Mouse (Mus musculus) spleen, postnatal 4 days (tissue): ENCODE measurements around the gene Pakap.

ENCODE experiments used
- DNase-seq, 2 experiments: peaks; one replicate each; pipeline ENCODE4 v3.0.0; 2022; ENCODE audit warnings: low spot score in 2 of 2

The Pakap gene

DNA sequence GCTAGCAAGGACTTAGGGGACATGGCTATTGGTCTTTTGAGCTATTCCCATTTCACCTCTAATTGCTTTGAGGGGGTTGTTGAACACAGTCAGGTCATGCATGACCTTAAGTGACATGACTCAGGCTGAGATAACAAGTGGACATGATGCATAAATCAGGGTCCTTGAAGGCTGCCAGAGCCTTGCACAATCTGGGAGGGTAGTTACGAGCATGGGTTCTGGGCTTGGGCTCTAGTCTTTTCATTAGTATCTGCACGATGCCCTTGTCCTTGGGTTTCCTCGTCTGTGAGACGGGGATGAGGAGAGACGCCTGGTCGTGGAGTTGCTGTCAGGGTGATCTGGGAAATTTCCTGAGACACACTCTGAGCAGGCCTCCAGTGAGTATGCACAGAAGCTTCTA, 6.7 kb downstream of the Pakap start:
- no peak for DNase-seq

DNA sequence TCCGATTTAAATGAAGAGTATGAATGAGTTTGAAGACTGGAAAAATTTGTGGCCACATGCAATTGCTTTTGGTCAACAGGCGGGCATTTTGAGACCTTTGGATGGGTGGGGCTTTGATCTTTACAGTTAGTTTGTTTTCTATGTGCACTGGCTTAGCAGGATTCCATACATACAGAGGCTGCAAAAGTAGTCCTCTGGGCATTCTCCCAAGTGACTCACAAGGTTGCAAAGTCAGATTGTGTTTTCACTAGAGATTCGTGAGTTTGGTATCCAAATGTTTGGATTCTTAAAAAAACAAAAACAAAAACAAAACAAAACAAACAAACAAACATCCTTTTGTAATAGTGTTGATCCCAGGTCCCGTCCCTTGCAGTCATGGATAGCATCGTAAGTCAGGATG, 7.7 kb downstream of the Pakap start:
- DNase-seq = no peak

DNA sequence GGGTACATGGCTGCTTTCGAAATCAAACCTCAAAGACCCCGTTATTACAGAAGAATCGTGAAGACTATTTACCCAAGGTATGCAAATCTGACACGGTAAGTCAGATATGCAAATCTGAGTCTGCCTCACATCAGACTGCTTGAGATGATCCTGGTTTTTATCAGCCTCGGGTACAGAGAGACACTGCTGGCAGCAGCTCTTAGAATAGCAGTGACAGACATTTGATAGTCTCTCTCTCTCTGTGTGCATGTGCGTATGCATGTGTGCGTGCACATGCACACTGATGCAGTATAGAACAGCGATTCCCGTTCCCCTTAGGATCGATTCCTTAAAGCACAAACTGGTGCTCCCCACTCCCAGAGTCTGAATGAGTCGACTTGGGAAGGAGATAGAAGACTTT, 8.1 kb downstream of the Pakap start:
- DNase-seq = no peak

DNA sequence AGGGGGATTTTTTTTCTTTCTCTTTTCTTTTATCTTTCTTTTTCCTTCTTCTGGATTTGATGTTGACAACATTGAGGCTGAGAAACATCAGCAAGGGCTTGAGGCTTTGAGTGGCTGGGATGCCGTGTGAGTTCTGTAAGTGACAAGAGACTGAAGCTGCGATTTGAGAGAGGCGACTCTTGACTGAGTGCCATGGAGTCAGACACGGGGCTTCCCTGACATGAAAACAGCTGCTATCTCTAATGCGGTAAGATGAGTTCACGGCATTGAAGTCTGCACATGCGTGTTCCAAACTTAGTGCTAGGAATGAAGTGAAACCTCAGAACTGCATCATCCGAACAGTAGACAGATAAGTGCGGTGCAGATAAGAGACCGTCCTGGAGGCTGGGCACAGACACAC, 11.7 kb downstream of the Pakap start:
- DNase-seq = no peak

DNA sequence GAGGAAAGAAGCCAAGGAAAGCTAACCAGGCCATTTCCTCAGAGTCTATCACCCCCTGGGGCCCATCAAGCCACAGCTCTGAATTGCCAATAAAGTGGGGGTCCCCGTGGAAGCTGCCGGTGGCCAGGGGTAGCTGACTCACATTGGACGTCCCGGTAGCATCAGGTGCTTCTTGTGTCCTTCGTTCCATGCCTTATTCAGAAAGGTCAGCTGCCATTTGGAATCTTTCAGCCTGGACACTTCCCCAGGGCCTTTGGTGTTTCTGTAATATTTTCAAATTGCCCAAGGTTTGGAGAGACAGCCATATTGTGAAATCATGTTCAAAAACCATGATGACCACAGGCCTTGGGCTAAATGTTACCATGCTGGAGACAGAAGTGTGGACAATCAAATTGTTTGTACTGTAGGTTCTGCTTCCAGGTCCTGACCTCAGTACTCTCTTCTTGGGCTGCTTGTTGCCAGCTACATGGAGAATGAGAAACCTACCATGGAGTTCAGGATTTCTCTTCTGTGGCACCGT, 17.4 kb downstream of the Pakap start:
- DNase-seq = no peak

DNA sequence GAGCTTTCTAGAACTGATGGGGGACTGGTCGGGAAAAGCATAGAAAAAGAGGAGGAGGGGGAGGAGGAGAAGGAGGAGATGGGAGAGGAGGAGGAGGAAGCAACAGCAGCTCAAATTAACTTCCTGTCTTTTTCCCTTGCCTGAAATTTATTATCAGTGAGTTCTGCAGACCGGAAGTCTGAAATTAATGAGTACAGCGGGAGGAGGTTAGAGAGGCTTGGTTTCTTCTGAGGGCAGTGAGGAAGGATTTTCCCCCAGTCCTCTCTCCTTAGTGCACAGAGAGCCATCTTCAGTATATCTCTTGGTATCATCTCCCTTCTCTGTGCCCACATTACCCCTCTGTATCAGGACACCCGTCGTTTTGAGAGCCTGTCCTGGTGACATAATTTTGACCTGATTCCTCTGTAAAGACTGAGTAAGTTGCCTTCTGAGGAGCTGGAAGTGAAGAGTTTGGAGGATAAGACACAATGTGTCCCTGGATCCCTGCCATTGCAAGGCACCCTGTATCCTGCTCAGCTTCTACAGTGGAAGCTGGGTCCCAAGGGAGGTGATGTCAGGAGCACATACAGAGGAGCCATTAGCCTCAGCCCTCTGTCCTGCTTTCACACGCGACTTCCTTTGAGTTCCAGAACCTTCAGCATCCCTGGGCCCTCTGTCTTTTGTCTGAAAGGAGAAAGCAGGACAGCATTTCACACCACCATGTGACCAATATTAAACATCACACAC, 19.1 kb downstream of the Pakap start:
- DNase-seq = no peak

DNA sequence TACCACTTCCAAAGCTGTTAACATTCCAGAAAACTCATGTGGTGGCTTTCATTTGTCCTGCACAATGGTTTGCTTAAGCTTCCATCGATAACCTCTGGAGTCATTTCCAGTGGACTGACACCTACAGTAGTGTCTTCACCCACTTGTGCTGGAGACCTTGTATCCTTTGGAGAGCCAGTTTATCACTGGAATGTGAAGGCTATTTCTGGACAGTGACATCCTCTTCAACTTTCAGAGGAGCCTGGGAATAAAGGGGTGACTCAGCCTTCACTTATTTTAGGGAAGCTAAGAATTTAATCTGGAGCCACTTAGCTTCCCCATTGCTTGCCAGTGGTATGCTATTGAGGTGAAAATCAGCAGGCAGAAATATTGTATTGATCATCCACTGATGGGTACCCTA, 20.4 kb downstream of the Pakap start:
- no peak for DNase-seq

DNA sequence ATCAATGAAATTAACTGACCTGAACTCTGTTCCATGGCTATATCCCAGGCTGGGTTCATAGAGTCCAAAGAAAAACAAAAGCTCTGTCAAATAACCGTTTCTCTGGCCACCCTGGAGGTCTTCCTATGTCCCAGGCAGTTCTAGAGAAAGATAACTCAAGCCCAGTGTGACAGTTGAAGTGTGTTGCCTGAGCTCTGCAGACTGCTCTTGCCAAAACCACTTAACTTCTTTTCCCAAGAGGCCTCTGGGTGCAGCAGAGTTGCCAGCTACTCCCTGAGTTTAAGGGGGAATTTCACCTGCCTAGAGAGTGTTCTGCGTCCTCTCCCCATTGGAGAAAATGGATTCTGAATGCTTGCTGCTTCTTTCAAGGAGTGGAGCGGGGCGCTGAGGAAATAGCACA, 24.8 kb downstream of the Pakap start:
- no peak for DNase-seq

DNA sequence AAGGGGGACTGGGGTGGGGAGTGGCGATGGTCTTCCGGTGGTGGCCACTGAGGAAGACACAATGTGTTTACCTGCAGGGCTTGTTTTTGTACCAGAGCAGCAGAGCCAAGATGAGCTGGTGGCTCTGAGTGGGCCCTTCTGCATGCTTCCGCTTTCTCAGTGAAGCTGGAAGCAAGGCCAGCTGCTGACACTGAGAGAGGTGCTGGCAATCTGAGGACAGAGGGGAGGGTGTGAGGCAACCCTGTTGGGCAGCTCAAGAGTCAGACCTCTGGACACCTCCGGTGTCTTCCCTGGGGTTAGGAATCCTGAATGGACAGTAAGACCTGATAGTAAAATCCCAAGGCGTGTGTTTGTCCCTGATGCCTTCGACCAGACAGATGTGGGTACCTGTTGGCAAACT, 32.0 kb downstream of the Pakap start:
- no peak for DNase-seq

DNA sequence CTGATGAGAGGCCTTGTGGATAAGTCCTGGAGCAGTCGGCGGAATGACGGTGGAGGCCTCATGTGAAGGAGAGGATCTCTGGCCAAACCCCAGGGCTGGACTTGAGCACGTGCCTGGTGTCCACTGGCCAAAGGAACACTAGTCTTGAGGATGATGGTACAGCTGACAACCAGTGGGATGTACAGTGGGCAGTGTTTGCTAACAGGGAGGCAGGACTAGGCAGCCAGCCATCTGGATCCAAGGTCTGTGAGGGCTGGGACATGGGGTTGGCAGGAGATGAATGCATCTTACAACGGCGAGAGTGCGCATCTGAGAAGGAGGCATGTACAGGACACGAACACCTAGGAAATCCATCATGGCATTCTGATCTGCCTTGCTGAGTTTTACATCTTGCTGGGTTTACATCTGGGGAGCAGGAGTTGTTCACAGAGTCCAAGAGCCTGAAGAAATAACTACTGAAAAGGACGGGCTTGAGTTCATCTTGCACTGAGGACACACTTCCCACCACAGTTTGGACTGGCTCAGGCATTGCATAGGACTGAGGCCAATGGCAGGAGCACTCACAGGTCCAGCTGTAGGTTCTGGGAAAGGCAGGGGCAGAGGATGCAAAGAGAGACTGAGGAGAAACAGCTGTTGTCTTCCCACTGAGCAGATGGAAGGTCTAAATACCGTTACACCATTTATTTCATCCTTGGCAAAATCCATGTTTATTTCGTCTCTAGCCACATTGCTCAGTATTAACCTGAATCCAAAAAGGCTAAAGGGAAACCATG, 32.9 kb downstream of the Pakap start:
- no peak for DNase-seq

DNA sequence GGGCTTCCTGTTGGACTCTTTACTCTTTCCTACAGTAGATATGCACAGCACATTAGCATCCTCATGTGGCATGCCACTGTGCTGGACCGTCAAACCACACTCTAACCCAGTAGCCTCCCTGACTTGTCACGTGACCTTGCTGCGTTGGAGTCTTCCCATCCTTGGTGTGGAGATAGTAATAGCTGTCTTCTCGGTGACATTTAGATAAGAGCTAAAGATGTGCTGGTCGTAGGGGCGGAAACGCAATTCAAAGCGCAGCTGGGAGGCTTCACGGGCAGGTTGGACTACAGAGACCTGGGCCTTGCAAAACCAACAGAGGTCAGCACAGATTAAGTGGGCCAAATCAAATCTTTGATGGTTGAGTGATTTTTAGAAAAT, 33.5 kb downstream of the Pakap start:
- no peak for DNase-seq

DNA sequence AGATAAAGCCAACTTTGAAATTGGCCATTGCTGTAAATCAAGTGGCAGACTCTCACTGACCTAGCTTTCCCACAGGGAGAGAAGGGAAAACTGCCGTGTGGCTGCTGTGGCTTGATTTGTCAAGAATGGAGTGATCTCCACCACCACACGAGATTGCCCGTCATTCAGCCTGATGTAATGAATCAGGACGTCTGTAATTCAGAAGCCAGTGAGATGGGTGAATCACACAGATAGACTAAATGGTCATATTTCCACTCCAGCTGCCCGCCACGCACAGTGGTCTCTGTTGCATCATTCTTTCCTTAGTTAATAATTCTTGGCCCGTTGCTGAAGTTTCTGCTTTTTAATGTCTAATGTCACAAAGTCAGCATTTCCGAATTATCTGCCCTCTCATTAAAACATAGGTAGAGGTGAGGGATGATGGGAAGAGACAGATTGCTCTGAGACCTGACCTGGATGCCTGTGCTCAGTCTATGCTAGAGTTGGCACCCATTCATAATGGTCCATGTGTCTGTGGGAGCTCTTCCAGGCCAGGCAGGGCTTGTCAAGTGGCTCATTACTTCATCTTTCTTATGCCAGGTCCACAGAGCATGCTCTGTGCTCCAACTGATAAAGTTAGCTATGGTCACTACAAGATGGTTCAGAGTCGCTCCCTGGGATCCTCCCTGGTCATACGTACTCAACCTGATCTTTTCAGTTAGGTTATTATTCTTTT, 34.1 kb downstream of the Pakap start:
- DNase-seq = no peak

DNA sequence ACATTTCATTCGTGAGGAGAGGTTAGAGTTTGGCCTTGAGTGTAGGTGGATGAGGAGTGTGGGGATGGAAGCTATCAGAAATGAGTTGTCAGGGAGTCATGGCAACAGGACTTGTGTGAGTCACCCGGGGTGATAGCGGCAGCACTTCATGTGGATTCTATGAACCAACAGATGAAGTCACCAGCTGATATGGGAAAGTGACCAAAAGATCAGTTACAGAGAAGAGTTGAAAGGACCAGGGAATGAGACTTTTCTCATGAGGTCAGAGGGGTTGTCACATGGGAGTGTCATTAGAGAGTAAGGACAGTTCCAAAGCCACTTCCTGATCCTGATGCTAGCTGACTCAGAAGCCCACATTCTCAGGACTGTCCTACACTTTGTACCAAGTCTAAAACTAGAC, 38.3 kb downstream of the Pakap start:
- DNase-seq = no peak

DNA sequence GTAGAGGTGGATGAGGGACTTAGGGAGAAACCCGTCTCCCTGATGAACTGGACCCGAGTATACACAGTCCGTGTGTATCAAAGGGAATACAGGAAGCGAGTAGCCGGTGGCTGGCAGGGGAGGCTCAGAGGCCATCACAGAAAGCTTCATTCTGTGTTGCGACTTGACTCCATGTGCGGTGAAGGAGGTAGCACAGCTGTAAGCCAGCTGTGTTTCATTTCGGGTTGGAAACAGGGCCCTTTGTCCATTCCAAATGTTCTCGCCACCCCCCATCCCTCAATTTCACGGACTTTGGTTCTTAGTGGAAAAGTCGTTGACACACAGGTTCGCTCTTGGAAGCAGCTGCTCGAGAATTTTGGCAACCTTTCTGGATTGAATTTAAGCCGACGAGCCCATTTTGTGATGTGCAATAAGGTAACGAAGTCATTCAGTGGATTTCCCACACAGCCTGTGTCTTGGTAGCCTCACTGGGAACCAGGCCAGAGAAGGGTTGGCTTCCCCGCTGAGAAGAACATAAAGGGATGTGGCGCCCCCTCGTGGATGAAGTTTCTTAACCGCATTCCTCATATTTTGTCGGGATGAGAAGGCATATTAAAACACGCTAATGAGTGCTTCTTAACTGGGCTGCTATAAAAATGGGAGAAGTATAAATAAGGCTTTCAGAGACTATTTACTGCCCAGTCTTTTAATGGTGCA, 39.4 kb downstream of the Pakap start:
- DNase-seq = peak; percentile 32 to 68

DNA sequence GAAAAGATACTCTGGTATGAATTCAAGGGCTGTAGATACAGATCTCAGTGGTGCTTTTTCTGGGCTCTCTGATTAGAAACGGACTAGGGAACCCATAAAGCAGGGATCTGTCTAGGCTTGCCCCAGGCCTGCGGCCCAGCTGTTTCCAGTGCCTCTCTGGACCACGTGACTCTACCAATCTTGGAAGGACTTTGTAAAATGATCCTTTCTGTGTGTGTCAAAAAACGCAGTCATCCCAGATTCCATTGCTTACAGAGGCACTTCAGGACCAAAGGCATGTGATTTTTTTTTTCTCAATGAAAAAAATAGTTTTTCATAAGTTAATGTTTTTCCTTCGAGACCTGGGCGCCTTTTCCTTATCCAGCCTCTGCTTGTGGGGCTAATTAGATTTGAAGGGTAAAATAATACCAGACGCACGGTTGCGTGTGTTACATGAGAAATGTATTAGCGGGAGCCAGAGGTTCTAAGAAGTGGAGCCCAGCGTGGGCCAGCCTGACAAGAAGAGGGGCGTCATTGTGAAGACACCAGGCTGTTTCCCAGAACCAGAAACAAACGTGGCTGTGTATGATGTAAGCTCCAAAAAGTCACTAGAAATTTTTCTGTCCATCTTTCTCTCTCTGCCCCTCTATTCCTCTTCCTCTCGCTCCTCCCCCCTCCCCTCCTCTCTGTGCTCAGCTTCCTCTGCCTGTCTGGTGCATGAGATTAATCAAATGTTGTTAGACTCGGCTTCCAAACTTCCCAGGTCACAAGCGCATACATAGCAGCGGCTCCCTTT, 43.5 kb downstream of the Pakap start:
- no peak for DNase-seq

DNA sequence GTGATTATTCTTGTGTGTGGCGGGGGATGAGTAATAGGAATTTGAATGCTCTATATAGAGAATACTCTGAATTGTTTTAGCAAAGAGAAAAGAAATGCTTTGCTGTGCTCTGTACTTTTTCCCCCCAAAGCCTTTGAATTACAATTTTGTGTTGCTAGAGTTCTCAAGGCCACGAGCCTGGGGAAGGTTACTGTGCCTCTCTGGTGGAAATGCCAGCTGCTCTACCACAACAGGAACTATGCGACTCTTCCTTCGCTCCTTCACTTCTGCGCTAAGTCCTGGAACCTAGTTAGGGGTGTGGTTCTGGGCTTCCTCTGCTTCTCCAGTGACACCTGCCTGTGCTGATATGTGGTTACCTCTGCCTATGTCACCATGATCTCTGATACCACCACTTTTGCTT, 44.7 kb downstream of the Pakap start:
- DNase-seq = no peak

DNA sequence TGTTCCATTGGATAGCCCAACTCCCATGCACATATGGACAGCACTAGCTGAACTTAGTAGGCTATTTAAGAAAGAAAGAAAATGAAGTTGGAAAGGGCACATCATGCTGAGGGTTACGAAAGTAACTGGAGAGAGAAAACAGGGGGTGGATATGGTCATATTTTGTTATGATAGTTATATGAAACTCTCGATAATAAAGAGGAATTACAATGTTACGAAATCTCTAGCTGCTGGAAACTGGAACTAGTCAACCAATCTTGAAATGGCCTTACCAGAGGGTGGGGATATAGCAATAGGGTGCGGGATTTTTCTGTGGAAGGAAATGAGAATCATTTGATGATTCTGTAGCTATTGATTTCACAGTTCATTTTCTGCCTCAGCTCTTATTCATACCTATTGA, 46.7 kb downstream of the Pakap start:
- no peak for DNase-seq

DNA sequence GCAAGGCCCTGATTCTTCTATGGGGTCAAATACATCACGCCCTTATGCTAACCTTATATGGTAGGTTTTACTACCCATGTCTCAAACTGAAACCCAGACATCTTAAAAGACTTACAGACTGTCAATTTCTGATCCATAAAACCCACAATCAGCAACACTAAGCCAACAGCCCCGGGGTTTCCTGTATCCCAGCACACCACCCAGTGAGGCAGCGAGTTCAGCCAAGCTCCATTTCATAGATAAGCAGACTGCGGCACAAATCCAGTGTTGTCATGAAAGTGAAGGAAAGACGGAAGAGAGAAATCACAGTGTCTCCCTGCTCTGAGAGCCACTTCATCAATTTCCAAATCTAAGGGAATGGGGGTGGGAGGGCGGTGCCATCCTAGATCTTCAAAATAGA, 50.8 kb downstream of the Pakap start:
- DNase-seq = no peak

DNA sequence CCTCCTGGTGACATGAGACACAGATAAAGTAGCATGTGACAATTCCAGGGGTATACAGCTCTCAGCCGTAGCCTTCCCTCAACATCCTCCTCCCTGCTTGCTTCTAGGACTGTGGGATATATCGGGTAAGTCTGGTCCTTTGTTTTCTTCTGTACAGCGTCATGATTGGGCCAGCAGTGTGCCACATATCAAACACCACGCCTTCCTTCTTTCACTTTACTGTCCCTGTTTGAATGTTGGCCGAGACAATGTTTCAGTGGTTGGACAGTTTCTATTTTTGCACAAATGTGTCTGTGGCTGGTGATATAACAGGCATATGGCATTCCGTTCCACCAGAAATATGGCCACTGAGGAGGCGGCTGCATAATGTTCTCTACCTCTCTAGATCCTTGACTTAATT, 54.8 kb downstream of the Pakap start:
- DNase-seq = no peak

DNA sequence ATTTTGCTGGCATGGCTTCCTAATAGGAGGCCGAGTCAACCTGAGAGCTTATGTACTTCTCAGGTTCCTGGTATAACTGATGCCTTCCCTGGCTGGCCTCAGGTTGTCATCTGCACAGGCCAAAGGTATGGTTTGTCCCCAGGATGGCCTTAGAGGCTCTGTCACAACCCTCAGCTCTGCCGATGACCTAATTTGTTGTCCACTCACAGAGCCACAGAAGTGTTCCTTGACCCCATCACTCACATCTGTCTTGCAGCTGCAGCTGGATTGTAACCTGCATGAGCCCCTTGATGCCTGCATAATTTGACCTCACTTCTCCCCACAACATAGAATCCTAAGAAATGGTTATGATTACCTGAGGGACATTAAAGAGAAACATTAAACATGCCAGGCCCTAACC, 56.8 kb downstream of the Pakap start:
- DNase-seq = no peak

DNA sequence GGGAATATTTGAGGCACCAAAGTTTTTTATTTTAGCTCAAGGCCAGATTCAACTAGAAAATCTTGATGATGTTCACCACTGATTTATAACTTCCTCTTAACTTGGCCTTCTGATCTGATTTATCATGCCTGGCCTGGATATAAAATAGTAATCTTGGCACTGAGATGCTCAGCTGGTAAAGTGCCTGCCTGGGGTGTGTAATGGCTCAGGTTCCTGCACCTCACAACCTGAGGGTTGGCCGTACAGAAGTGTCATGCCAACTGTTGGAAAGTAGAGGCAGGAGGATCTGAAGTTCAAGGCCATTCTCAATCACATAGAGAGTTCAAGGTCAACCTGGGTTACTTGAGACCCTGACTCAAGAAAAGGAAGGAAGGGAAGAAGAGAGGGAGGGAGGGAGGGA, 57.3 kb downstream of the Pakap start:
- DNase-seq = no peak
